Mouse (Mus musculus): ENCODE data around the gene Adat2.
A peak's percentile ranks its signal among the peaks of the same experiment; 100 is the strongest.

Gene Adat2

DNA sequence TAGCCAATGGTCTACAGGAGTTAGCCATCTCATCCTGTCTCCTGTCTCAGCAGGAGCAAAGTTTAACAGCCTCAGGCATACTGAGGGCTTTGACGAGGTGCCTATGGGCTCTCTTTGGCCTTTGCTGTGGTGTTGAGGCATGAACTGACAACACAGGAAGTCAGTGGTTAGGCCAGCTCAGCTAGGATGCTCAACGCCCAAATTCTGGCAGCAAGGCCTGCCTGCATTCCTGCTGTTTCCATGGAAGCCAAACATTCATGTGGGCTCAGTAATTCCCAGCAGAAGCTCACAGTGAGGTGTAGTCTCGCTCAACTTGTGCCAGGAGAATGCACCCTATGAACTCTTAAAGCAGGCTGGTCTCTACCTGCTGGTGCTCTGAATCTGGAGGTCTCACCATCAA lies 43.4 kb downstream of the Adat2 start:
- peak; percentile 75 for DNase-seq (ENCODE audit: low read depth, low spot score)

DNA sequence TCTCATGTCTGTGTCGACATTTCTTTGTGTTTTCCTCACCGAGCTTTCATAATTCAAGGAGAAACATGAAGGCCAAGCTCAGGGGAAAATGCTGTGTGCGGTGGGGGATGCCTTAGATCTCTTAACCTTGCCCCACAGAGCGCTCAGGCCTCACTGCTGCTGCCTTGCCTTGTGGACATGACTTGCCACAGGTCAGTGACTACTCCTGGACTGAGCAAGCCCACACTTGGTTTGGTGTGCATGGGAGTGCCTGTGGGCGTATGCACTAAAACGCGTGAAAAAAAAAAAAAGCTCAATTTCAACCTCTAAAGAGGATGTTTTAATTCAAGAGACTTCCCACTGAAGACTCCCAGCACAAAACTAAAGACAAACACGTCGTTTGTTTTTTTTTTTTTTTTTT lies 44.2 kb downstream of the Adat2 start:
- DNase-seq (ENCODE audit: low read depth, low spot score) = peak; percentile 29

DNA sequence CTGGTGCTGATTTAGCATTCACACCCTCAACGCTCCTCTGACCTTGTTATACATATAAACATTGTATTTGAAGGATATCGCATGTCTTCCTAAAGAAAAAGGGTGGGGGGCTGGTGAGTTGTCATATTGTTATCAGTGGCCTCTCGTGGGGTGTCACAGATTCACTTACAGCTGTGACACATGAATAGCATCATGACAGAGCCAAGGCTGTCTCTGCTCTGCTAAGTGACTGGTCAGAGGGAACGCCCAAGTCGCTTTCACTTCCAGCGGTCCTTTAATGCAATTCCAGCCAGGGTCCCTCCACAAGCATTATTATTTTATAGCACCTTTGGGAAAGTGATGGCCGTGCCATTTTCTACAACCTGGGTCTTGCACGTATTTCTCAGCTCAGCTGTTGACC lies 44.8 kb downstream of the Adat2 start:
- DNase-seq (ENCODE audit: low read depth, low spot score) = no peak

DNA sequence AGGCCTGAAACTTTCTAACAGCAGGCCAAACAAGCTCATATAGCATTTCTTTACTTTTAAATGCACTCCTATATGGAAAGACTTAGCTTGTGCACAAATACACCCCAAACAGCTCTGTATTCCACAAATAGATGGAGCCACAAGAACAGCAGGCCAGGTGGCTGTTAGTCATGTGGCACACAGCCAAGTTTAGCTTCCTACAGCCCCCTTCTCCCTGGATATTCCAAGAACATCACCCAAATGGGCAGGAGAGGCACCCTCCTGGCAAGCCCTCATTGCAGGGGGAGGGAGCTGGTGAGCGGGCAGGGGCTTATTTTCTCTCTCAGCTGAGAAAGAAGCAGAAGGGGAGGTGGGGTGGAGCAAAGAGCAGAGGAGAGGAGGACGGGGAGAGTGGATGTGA lies 48.2 kb downstream of the Adat2 start:
- DNase-seq (ENCODE audit: low read depth, low spot score) = peak; percentile 93
